In the genomic region with DNA sequence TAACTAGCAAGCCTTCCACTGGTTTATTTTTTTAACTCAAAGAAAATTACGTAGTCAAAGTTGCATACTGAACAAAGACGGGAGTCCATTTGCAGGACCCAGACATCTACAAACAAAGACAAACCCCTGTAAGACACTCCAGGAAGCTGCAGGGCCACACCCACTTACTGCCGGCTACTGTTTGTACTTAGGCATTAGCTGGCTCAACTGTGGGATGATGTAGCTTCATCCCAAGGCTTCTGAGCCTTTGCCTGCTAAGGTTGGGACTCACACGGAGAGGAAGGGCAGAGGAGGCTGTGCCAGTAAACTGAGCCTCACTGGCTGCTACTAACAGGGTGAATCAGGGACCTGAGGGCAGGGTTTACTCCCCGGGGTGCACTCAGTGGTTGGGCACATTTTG, we compare ENCODE assay signal across 8 mouse cellular contexts.
DNase-seq lines count a peak whose midpoint lies in the region; ATAC-seq and TF ChIP-seq lines count a peak whose summit lies in the region.

No protein-coding gene starts in this region.

- no peaks in the 10 kb centered on the region for H3K9me3 ChIP-seq in embryonic facial prominence, embryonic 10.5 days
- H3K9me3 ChIP-seq in hindbrain, embryonic 11.5 days (ENCODE audit: control insufficient read depth, low read length), result no peaks in the 10 kb centered on the region
- no peaks in the 10 kb centered on the region for H3K9me3 ChIP-seq in liver, embryonic 12.5 days (replicated peaks)

- TF ChIP-seq POLR2A in small intestine, adult 2 months (IDR thresholded peaks at IDR 0.05; ENCODE audit: low read depth, low read length), result no peak

- WGBS in embryonic facial prominence, embryonic 10.5 days, result 13% methylated on average over 5 of the region's 5 CpGs
- WGBS in hindbrain, embryonic 11.5 days, result 14% methylated on average over 5 of the region's 5 CpGs
- WGBS in liver, embryonic 12.5 days (ENCODE audit: insufficient replicate concordance), result 27% methylated on average over 5 of the region's 5 CpGs
- 18% methylated on average over 5 of the region's 5 CpGs for WGBS in small intestine, adult 2 months

- no peak; the same call in 1 of the 2 replicates for ATAC-seq in hindbrain, embryonic 11.5 days (ENCODE audit: low FRiP score)
- no peak for ATAC-seq in liver, embryonic 12.5 days

- H3K27ac ChIP-seq in embryonic facial prominence, embryonic 10.5 days (replicated peaks), result peak overlapping the region; percentile 75
- H3K27ac ChIP-seq in hindbrain, embryonic 11.5 days (ENCODE audit: low read depth, low read length), result no peak overlapping the region
- peak overlapping the region; percentile 51; the same call in 1 of the 2 replicates for H3K27ac ChIP-seq in liver, embryonic 12.5 days
- peak overlapping the region; percentile 16; the same call in 1 of the 2 replicates for H3K27ac ChIP-seq in small intestine, adult 2 months (ENCODE audit: insufficient read depth, low read depth, low read length)

- DNase-seq in adrenal gland, postnatal 10 days, result peak; percentile 47
- DNase-seq in adrenal gland, adult 18-20 months (ENCODE audit: low spot score in 2 of 2), result no peak
- peak; percentile 24 for DNase-seq in embryonic facial prominence, embryonic 10.5 days (ENCODE audit: low spot score)
- peak; percentile 34 for DNase-seq in hindbrain, embryonic 11.5 days (ENCODE audit: low spot score)
- DNase-seq in B cell, adult 2 months, result no peak
- no peak for DNase-seq in ovary, postnatal 14 days (ENCODE audit: low spot score)

- H3K4me1 ChIP-seq in embryonic facial prominence, embryonic 10.5 days, result peaks cover 56% of the 10 kb centered on the region
- H3K4me1 ChIP-seq in hindbrain, embryonic 11.5 days (replicated peaks; ENCODE audit: control insufficient read depth, insufficient read depth, low read length), result peaks cover 5% of the 10 kb centered on the region; the same call in 1 of the 2 replicates
- peaks cover 10% of the 10 kb centered on the region; the same call in 1 of the 2 replicates for H3K4me1 ChIP-seq in liver, embryonic 12.5 days
- H3K4me1 ChIP-seq in small intestine, adult 2 months (ENCODE audit: control insufficient read depth, insufficient read depth, insufficient read length, low read length), result peaks cover 12% of the 10 kb centered on the region

- H3K4me2 ChIP-seq in hindbrain, embryonic 11.5 days (replicated peaks; ENCODE audit: low read depth, low read length), result no peak overlapping the region
- H3K4me2 ChIP-seq in liver, embryonic 12.5 days, result no peak overlapping the region

- H3K27me3 ChIP-seq in embryonic facial prominence, embryonic 10.5 days (replicated peaks; ENCODE audit: low read depth, poor library complexity, severe bottlenecking), result no peaks in the 10 kb centered on the region
- H3K27me3 ChIP-seq in hindbrain, embryonic 11.5 days (ENCODE audit: control insufficient read depth, insufficient read depth, low read length), result no peaks in the 10 kb centered on the region
- no peaks in the 10 kb centered on the region for H3K27me3 ChIP-seq in liver, embryonic 12.5 days (replicated peaks)
- no peaks in the 10 kb centered on the region for H3K27me3 ChIP-seq in small intestine, adult 2 months (ENCODE audit: control insufficient read depth, insufficient read depth, low read length)

- H3K36me3 ChIP-seq in embryonic facial prominence, embryonic 10.5 days (replicated peaks), result no peaks in the 10 kb centered on the region
- H3K36me3 ChIP-seq in hindbrain, embryonic 11.5 days (ENCODE audit: control insufficient read depth, insufficient read depth, low read length), result no peaks in the 10 kb centered on the region
- H3K36me3 ChIP-seq in liver, embryonic 12.5 days, result no peaks in the 10 kb centered on the region
- no peaks in the 10 kb centered on the region for H3K36me3 ChIP-seq in small intestine, adult 2 months (ENCODE audit: control insufficient read depth, insufficient read depth, low read length)

- H3K9ac ChIP-seq in hindbrain, embryonic 11.5 days (ENCODE audit: low read depth, low read length), result no peak overlapping the region
- H3K9ac ChIP-seq in liver, embryonic 12.5 days, result no peak overlapping the region

- no peak overlapping the region for H3K4me3 ChIP-seq in embryonic facial prominence, embryonic 10.5 days
- H3K4me3 ChIP-seq in hindbrain, embryonic 11.5 days (ENCODE audit: low read depth, low read length), result no peak overlapping the region
- no peak overlapping the region for H3K4me3 ChIP-seq in liver, embryonic 12.5 days
- H3K4me3 ChIP-seq in small intestine, adult 2 months (ENCODE audit: low read depth, low read length), result no peak overlapping the region

- TF ChIP-seq CTCF in small intestine, adult 2 months (IDR thresholded peaks at IDR 0.05; ENCODE audit: extremely low read depth, insufficient read length, insufficient replicate concordance, low read depth, low read length), result no peak

Comparison
In these comparisons a context has a peak if more than half of its experiments do, and no peak if none do; other contexts are left out.
1. DNase-seq: peak in adrenal gland, postnatal 10 days (single experiment), embryonic facial prominence, embryonic 10.5 days (single experiment) and hindbrain, embryonic 11.5 days (single experiment); none in adrenal gland, adult 18-20 months (0 of 2), B cell, adult 2 months (0 of 2) and ovary, postnatal 14 days (single experiment).